Mouse (Mus musculus) CH12.LX (cell line): ENCODE measurements at regions not wholly inside any gene's neighbourhood (a gene's known extent, or its start where the extent isn't known, plus 50 kb on each side); places are given as distances from the start of the nearest gene placed in this dataset.

ENCODE experiments used
- DNase-seq: peaks from one replicate; pipeline ENCODE4 v3.0.0-alpha.2; 2013; ENCODE audit errors: extremely low read depth
- H3K27ac ChIP-seq: 2 replicates; pipeline ENCODE4 v1.5.1; 2012; ENCODE audit warnings: low read depth, mild to moderate bottlenecking, control low read depth, moderate library complexity; ENCODE audit not compliant: insufficient read depth
- H3K27me3 ChIP-seq: replicated peaks from 2 replicates; pipeline ENCODE3; 2012; ENCODE audit warnings: inconsistent platforms
- H3K36me3 ChIP-seq, 2 experiments: replicated peaks in 1 of 2; 2 replicates each; pipeline versions ENCODE3 to v1.6.1; 2012; ENCODE audit warnings: inconsistent platforms in 1 of 2, low read length in 1 of 2, mild to moderate bottlenecking in 1 of 2, mixed read lengths in 1 of 2, moderate library complexity in 1 of 2; ENCODE audit not compliant: control insufficient read depth in 1 of 2, insufficient read depth in 1 of 2
- H3K4me1 ChIP-seq, 2 experiments: 2 replicates each; pipeline ENCODE4 v1.6.1; 2012; ENCODE audit warnings: inconsistent platforms in 1 of 2, moderate library complexity in 1 of 2; ENCODE audit not compliant: insufficient read depth in 2 of 2, control insufficient read depth in 1 of 2
- H3K4me2 ChIP-seq: 2 replicates; pipeline ENCODE4 v1.6.1; 2012; ENCODE audit warnings: low read depth, mild to moderate bottlenecking, control low read depth; ENCODE audit not compliant: poor library complexity, insufficient read depth, severe bottlenecking
- H3K4me3 ChIP-seq, 3 experiments: fragments of 150-350 bp in 1 of 3; sonication (generic) in 1 of 3; replicated peaks in 1 of 3; 2 replicates each; pipeline versions ENCODE3 to v1.5.1; 2011 to 2012; ENCODE audit warnings: low read depth in 2 of 3, low read length in 2 of 3, mild to moderate bottlenecking in 2 of 3, moderate library complexity in 2 of 3, control low read depth in 1 of 3, improper control_type of control experiment in 1 of 3, inconsistent platforms in 1 of 3, mixed read lengths in 1 of 3; ENCODE audit not compliant: poor library complexity in 1 of 3
- H3K79me2 ChIP-seq: replicated peaks from 2 replicates; pipeline ENCODE4 v1.6.1; 2012; ENCODE audit warnings: mild to moderate bottlenecking, moderate library complexity; ENCODE audit not compliant: control insufficient read depth, poor library complexity, insufficient read depth, severe bottlenecking; ENCODE audit errors: extremely low read depth
- H3K9ac ChIP-seq: 2 replicates; pipeline ENCODE4 v1.6.1; 2012; ENCODE audit warnings: low read depth, mild to moderate bottlenecking, control low read depth, moderate library complexity; ENCODE audit not compliant: insufficient read depth
- H3K9me3 ChIP-seq: replicated peaks from 2 replicates; pipeline ENCODE3; 2012; ENCODE audit warnings: low read length, inconsistent platforms, mixed read lengths
- BHLHE40 ChIP-seq: IDR thresholded peaks from 2 replicates; pipeline ENCODE4 v1.6.1; 2011; ENCODE audit warnings: mild to moderate bottlenecking, low read depth, low read length, improper control_type of control experiment
- CHD2 ChIP-seq: IDR thresholded peaks from 2 replicates; pipeline ENCODE4 v1.6.1; 2011; ENCODE audit warnings: low read length, improper control_type of control experiment
- CTCF ChIP-seq, 2 experiments: IDR thresholded peaks in 1 of 2; conservative IDR thresholded peaks in 1 of 2; 2 replicates each; pipeline ENCODE4 v1.5.1; 2011 to 2012; ENCODE audit warnings: low read depth in 2 of 2, low read length in 2 of 2, improper control_type of control experiment in 1 of 2, inconsistent platforms in 1 of 2, mild to moderate bottlenecking in 1 of 2, moderate library complexity in 1 of 2
- EP300 ChIP-seq: IDR thresholded peaks from 2 replicates; pipeline ENCODE4 v1.6.1; 2011; ENCODE audit warnings: low read length, improper control_type of control experiment
- GABPA ChIP-seq: IDR thresholded peaks from 2 replicates; pipeline ENCODE4 v1.6.1; 2012; ENCODE audit warnings: low read depth, low read length, improper control_type of control experiment, inconsistent platforms; ENCODE audit not compliant: insufficient replicate concordance
- IRF4 ChIP-seq: IDR thresholded peaks from 2 replicates; pipeline ENCODE4 v1.6.1; 2014; ENCODE audit warnings: low read depth, mild to moderate bottlenecking, inconsistent platforms, low read length, improper control_type of control experiment
- JUN ChIP-seq: IDR thresholded peaks from 2 replicates; pipeline ENCODE4 v1.6.1; 2011; ENCODE audit warnings: low read depth, mild to moderate bottlenecking, low read length, improper control_type of control experiment, moderate library complexity; ENCODE audit not compliant: insufficient read depth
- KAT2A ChIP-seq: IDR thresholded peaks from 2 replicates; pipeline ENCODE4 v1.6.1; 2012; ENCODE audit warnings: low read length, improper control_type of control experiment, inconsistent platforms; ENCODE audit not compliant: insufficient replicate concordance
- MEF2A ChIP-seq: IDR thresholded peaks from 2 replicates; pipeline ENCODE4 v1.6.1; 2014; ENCODE audit warnings: low read depth, mild to moderate bottlenecking, inconsistent platforms, low read length, improper control_type of control experiment, borderline replicate concordance
- NELFE ChIP-seq: IDR thresholded peaks from 2 replicates; pipeline ENCODE4 v1.6.1; 2011; ENCODE audit warnings: low read depth, low read length, improper control_type of control experiment
- NRF1 ChIP-seq: IDR thresholded peaks from 2 replicates; pipeline ENCODE4 v1.6.1; 2014; ENCODE audit warnings: low read depth, mild to moderate bottlenecking, inconsistent platforms, low read length, improper control_type of control experiment, moderate library complexity
- POLR2AphosphoS2 ChIP-seq: IDR thresholded peaks from 2 replicates; pipeline ENCODE4 v1.6.1; 2011; ENCODE audit warnings: low read depth, low read length, improper control_type of control experiment
- RAD21 ChIP-seq: IDR thresholded peaks from 2 replicates; pipeline ENCODE4 v1.6.1; 2011; ENCODE audit warnings: low read depth, mild to moderate bottlenecking, low read length, improper control_type of control experiment, moderate library complexity
- TBP ChIP-seq: conservative IDR thresholded peaks from 2 replicates; pipeline ENCODE4 v1.6.1; 2011; ENCODE audit warnings: low read depth, low read length, improper control_type of control experiment
- USF1 ChIP-seq: IDR thresholded peaks from 2 replicates; pipeline ENCODE4 v1.6.1; 2014; ENCODE audit warnings: low read depth, mild to moderate bottlenecking, inconsistent platforms, low read length, improper control_type of control experiment
- USF2 ChIP-seq: conservative IDR thresholded peaks from 2 replicates; pipeline ENCODE4 v1.6.1; 2011; ENCODE audit warnings: low read depth, low read length, improper control_type of control experiment
- ZMIZ1 ChIP-seq: IDR thresholded peaks from 2 replicates; pipeline ENCODE4 v1.6.1; 2012; ENCODE audit warnings: low read depth, mild to moderate bottlenecking, inconsistent platforms, low read length, improper control_type of control experiment
- dilution Hi-C: fragments of 300-500 bp; cut with MboI; formaldehyde crosslinking; loops from 2 replicates; pipeline ENCODE4 v1.14.3; 2020; ENCODE audit warnings: low sequenced_read_pairs; ENCODE audit not compliant: extremely low pct_unique_long_range_greater_than_20kb, extremely low pct_ligation_motif_present
- in situ Hi-C: fragments of 300-500 bp; cut with MboI; formaldehyde crosslinking; loops from 3 replicates; pipeline ENCODE4 v1.14.3; 2019; ENCODE audit warnings: low sequenced_read_pairs, low pct_ligation_motif_present, low pct_unique_long_range_greater_than_20kb, mixed read lengths

DNA sequence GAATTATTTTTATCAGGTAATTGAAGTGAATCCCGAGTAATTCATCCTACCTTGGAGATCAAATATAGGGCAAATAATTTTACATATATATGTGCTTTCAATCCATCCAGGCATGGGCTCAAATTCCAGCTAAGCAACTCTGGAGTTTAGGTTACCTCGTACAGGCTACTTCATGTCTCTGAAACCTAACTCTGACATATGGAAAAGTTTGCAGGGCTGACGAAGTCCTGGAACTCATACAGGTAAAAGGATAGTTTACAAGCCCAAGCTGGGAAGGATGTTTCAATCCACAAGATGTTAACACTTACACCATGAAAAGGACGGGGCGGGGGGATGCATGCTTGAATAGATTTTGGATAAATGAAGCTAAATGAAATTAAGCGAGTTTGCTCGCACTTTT lies 235.9 kb upstream of the Tbx3 start:
- no peaks in the 10 kb centered on the region for H3K36me3 ChIP-seq
- in situ Hi-C loops, result no loop called here
- no peak overlapping the region for H3K27ac ChIP-seq
- no peak for DNase-seq
- H3K27me3 ChIP-seq, result no peaks in the 10 kb centered on the region
- no peak overlapping the region for H3K9ac ChIP-seq
- peaks cover 86% of the 10 kb centered on the region for H3K9me3 ChIP-seq
- H3K4me1 ChIP-seq, result no peaks in the 10 kb centered on the region
- H3K79me2 ChIP-seq, result no peaks in the 10 kb centered on the region
- H3K4me2 ChIP-seq, result no peak overlapping the region
- TF ChIP-seq USF2, result no peak
- TF ChIP-seq TBP, result no peak
- no peak for TF ChIP-seq GABPA
- no peak for TF ChIP-seq EP300
- no peak for TF ChIP-seq CTCF (conservative IDR thresholded peaks at IDR 0.05 in 1 of 2, IDR thresholded peaks at IDR 0.05 in 1 of 2; ENCODE audit: low read depth in 2 of 2, low read length in 2 of 2)
- no peak for TF ChIP-seq KAT2A
- TF ChIP-seq IRF4, result no peak
- no peak for TF ChIP-seq JUN
- dilution Hi-C loops, result no loop called here
- H3K4me3 ChIP-seq, result no peak overlapping the region

GRCm38 (mm10) chr5:119448494-119448893 lies 222.0 kb upstream of the Tbx3 start:
- no peak overlapping the region for H3K9ac ChIP-seq
- H3K79me2 ChIP-seq, result no peaks in the 10 kb centered on the region
- no peak overlapping the region for H3K4me3 ChIP-seq
- H3K4me1 ChIP-seq, result no peaks in the 10 kb centered on the region
- peaks cover 89% of the 10 kb centered on the region for H3K9me3 ChIP-seq
- H3K27ac ChIP-seq, result no peak overlapping the region
- in situ Hi-C loops, result no loop called here
- H3K4me2 ChIP-seq, result no peak overlapping the region
- no peak for TF ChIP-seq NRF1
- no peak for TF ChIP-seq BHLHE40
- no peak for TF ChIP-seq MEF2A
- no peak for TF ChIP-seq POLR2AphosphoS2
- no peak for TF ChIP-seq RAD21
- TF ChIP-seq CHD2, result no peak
- no peak for TF ChIP-seq ZMIZ1
- no peak for TF ChIP-seq USF1
- TF ChIP-seq NELFE, result no peak
- H3K36me3 ChIP-seq, result no peaks in the 10 kb centered on the region
- no peaks in the 10 kb centered on the region for H3K27me3 ChIP-seq
- no peak for DNase-seq
- dilution Hi-C loops, result no loop called here
